Mouse (Mus musculus): ENCODE data around the gene F10. TPM values are rescaled to one million over a fixed set of nuclear protein-coding genes. Genes with fewer than 3 reads are reported as not detected.

F10 gene
- polyA plus RNA-seq, 1 experiment from 2014 or later: 0.88 TPM

Other genes starting within 250 kb of the F10 start
- gene Mcf2l, start 163.5 kb upstream of the F10 start, polyA plus RNA-seq (2014; fragmentation: Nextera tagmentation; extraction: Ambion mirVana): 20.7 and 24.5 TPM in 2 replicates
- gene F7, start 11.3 kb upstream of the F10 start, polyA plus RNA-seq (2014; fragmentation: Nextera tagmentation; extraction: Ambion mirVana): not detected in 2 replicates
- gene Proz, start 23.6 kb downstream of the F10 start, polyA plus RNA-seq (2014; fragmentation: Nextera tagmentation; extraction: Ambion mirVana): 0.31 and 0.45 TPM in 2 replicates
- gene Pcid2, start 68.2 kb downstream of the F10 start, polyA plus RNA-seq (2014; fragmentation: Nextera tagmentation; extraction: Ambion mirVana): 36.1 and 37.8 TPM in 2 replicates
- gene Cul4a, start 68.3 kb downstream of the F10 start, polyA plus RNA-seq (2014; fragmentation: Nextera tagmentation; extraction: Ambion mirVana): 93.9 and 101 TPM in 2 replicates
- gene Lamp1, start 121.9 kb downstream of the F10 start, polyA plus RNA-seq (2014; fragmentation: Nextera tagmentation; extraction: Ambion mirVana): 272 and 298 TPM in 2 replicates
- gene Grtp1, start 163.3 kb downstream of the F10 start, polyA plus RNA-seq (2014; fragmentation: Nextera tagmentation; extraction: Ambion mirVana): 25.0 and 27.6 TPM in 2 replicates
- not detected in 2 replicates for gene Adprhl1, start 216.9 kb downstream of the F10 start, polyA plus RNA-seq (2014; fragmentation: Nextera tagmentation; extraction: Ambion mirVana)